Mouse (Mus musculus): ENCODE results near the gene Aga.
A peak's percentile ranks its signal among the peaks of the same experiment; 100 is the strongest.
"Not testable (repeated sequence)": the region's sequence is repeated elsewhere in the genome, so short reads cannot be mapped to it uniquely, and the experiment has no call there.

Aga gene

DNA sequence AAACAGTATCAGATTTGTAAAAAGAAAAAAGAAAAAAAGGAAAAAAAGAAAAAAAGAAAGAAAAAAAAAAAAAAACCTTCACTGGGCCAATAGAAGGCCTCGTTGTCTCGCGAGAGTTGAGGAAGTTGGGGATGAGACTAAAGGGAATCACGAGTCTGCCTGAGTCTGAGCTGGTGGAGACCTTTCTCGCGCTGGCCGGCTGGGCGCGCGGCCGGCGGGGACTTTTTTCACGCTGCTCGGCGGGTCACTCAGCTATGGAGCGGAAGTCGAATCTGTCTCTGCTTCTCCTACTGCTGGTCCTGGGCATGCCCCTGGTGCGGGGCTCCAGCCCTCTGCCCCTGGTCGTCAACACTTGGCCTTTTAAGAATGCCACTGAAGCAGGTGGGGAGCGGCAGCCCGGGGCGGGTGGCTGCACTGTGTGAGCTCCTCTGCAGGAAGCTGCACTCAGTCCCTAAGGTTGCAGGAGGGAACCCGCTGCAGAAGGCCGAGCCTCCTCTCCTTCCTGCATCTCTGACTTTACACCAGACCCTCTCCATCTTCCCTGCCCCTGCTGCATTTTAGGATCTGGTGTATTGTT lies at the start of gene Aga:
Gene Aga, plus strand, starts transcription at position 177 of the 577 bp plus-strand sequence.
- DNase-seq (ENCODE audit: low spot score in 2 of 2) = peak; percentile 69 to 89

DNA sequence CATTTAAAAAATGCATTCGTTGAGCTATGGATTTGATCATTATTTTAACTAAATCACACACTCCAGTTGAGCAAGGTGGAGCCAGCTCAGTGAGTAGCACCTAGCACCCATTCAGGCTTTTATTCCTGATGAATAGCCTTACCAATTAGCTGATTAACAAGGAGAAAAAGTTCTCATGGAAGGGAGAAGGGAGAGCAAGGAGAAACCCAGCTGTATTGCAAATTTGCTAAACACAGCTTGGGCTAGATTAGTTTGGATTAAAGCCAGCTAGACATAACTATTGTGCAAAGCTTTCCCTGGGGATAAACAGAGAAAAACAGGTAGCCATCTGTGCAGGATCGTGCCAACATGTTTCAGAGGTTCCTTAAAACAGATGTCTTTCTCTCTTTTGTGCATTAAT lies 22.5 kb upstream of the Aga start:
- no peak for DNase-seq (ENCODE audit: low spot score in 2 of 2)

DNA sequence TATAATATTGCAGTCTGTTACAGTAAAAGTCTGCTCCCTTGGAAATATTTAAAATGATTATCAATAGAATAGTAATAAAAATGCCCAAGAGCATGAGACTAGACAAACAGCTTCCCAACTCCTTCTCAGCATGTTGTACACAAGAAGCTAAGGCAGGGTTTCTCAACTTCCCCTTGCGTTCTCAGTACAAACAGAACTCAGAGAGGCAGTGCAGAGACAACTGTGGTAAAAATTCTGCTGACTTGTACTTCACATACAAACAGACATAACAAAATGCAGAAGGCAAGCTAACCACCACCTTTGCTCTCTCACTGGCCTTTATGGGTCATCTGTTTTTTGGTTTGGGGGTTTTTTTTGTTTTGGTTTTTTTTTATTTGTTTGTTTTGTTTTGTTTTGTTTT lies 15.3 kb upstream of the Aga start:
- DNase-seq (ENCODE audit: low spot score in 2 of 2) = no peak

DNA sequence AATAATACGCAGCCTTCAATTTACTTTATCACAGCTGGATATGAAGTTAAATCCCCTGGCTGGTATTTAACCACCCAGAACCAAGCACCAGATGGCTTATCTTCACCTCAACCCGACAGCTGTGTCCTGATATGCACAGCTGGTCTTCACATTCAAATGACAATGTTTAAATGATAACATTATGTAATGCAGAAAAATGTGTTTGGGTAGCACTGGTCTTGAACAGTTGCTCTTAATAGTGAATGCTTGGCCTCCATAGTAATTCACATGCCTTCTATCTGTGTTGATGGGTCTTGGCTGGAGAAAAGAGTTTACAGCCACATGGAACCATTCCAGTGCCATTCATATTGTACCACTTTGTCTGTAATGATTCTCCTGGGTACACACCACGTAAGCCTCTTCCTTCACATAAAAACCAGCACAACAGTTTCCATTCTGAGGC lies 14.6 kb upstream of the Aga start:
- DNase-seq (ENCODE audit: low spot score in 2 of 2) = no peak

DNA sequence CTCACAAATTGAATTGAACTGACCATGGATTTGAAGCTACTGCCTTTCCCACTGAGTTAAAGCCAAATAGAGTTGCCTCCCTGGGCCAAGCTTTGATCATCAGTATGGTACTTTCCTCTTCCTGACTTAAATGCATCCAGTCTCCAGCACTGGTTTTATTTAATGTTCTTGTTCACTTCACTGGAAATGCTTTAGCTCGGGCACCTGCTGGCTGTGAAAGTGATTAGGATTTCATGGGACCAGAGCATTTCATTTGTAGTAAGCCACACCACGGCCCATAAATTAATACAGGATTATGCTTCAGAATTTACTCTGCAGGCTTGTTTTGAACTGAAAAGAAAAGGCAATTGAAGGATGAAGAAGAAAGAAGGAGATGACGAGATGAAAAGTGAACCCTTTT lies 26.5 kb downstream of the Aga start:
- not testable (repeated sequence) for DNase-seq (ENCODE audit: low spot score in 2 of 2)

DNA sequence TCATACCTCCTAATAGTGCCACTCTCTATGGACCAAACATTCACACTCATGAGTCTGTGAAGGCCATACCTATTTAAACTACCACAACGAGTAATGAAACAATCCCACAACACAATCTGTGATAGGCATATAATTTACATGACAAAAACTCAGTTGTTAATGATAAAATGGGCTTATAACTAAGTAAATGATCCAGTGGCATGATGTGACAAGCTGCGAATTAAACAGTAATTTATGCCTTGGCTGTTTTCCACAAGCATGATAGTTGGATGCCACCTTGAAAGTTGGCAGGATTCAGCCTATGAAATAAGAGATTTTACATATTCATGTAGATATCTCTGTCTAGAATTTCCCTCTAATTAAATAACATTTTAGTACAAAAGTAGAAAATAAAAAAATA lies 28.1 kb downstream of the Aga start:
- no peak for DNase-seq (ENCODE audit: low spot score in 2 of 2)

DNA sequence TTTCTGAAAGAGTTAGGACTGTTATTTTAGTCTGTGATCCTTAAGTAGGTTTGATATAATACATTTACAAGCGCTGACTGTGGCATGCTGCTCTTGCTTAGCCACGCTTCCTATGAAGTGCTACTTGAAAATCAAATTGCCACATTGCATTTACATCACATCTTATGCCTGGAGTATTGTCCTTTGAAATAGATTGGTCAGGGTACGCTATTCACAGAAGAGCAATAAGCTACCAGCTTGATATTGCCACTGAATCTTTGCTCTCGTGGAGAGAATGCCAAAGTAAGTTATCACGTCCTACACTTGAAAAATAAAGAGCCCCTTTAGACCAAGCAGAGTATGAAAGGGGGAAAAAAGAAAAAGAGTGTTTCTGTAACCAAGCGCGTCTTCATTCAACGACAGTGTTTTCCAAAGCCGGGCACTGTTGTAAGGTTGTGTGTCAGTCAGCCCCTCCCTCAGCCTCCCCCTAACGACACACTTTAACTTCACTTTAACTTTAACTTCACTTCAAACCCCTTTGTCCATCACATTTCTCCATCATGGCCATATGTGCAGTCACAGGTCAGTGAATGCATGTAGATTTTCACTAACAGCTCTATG lies 51.0 kb downstream of the Aga start:
- DNase-seq (ENCODE audit: low spot score in 2 of 2) = no peak

DNA sequence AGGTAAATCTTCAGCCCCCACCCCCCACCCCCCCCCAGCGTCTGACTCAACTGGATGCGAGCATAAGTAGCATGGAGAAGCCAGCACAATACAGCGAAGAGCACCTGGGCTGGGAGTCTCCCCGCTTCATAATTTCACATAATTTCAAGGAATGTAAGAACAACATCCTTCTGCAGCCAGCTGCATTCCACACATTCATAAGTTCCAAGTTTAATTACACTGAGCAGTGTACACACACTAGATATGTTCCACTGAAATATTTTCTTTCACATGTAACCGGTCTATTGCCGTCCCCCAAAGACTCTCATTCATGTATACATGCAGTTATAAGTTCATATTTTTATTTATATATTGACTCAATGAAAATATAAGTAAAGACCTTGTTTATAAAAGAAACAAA lies 54.7 kb downstream of the Aga start:
- no peak for DNase-seq (ENCODE audit: low spot score in 2 of 2)

Data from spleen, postnatal 10 days (tissue).